Mouse (Mus musculus): ENCODE data around the gene Anxa3.
A peak's percentile ranks its signal among the peaks of the same experiment; 100 is the strongest.

The Anxa3 gene

DNA sequence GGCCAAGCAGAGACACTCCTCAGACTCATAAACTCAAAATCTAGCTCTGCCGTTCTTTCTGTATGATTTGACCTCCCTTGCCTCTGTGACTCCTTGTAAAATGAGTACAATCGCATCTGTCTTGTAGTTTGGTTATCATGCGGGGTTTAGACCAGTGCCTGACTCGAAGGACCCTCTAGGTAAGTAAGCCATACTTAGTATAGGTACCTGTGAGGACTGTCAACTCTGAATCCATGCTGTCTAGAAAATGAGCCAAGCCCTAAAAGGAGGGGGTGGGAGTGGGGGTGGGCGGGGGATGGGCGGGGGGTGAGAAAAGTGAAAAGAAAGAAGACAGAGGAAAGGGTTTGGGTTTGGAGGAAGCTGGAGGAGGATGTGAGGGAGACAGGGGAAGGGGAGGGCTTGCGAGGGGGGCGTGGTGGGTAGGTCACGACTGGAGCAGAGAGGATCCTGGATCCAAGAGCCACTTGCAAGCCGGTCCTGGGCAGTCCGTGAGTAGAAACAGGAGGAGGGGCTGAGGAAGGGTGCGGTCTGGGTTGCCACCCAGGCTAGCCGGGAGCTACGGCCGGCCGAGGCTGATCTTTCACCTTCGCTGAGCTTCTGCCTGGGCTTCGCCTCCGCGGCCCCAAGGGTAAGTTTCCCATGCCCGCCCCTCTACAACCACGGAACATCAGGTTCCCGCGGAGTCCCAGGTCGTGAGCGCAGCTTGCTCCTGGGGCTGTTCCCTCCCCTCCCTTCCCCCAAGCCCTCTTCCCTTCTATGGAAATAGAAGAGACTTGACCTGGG, at the start of gene Anxa3:
Gene Anxa3 (plus strand): TSS at position 404 of the 783 bp plus-strand sequence.
- peak; percentile 39 for DNase-seq (ENCODE audit: extremely low read depth, low read depth)

DNA sequence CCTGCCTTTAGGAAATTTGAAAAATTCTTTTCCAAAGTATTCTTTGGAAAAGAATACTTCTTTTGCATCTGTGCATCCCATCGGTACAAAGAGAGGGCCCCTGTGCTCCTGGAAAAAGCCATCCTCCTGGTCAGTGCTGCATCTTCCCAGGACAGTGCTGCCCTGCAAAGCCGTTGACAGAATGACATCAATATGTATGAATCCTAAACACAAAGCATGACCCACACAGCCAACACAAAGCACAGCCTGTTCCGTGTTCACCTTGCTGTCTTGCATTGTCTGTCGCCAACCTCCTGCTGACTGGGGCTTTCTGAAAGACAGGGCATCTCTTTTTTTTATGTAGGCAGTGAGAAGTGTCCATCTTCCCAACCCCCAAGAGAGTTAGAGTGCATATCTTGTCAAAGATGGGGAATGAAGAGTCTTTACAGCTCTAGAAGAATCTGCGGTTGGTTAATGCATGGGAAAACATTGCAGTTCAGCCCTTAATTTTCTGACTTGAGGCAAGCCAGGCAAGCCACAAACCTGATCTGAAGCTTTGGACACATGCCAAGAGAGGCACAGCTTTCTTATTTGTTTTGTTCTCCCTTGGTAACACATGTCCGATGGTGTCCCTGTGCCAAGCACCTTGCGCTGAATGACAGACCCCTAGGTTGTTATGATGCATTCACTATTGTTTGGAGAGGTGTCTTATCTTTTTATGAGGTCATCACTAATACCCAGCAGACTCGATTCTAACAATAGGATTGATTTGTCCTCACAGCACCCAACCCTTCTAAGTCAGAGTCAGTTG, 45.7 kb upstream of the Anxa3 start:
- no peak for DNase-seq (ENCODE audit: extremely low read depth, low read depth)

DNA sequence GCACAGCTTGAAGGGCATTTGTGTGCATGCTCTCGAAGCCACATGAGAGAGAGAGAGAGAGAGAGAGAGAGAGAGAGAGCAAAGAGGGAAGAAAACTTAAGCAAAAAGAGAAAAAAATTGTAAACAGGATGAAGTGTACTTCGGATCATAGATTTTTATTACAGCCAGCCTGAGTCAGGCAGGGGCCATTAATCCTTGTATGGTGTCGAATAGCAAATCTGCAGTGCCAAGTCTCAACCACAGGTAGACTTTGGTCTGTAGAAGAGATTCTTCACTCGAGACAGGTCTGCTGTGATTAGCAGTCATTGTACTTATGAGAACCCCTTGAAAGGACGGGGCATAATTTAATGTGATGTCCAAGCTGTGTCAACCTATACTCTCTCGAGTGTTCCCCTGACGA, 35.5 kb upstream of the Anxa3 start:
- DNase-seq (ENCODE audit: extremely low read depth, low read depth): no peak

DNA sequence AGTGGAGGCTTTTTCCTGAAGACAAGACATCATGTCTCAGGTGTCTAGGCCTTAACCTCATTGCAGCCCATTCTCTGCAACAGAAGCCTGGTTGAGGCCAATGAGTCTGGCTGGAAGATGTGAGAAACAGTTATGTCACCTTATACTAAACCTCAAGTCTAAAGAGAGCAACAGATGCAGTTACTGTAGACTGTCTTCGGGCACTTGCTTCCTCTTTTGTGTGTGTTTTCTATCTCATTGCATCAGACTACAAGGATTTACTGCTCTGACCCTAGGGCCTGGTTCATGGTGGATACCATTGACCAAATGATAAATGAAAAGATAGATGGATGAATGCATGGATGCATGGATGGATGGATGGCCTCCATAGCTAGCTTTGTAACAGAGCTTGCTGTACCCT, 31.1 kb upstream of the Anxa3 start:
- peak; percentile 22 for DNase-seq (ENCODE audit: extremely low read depth, low read depth)

DNA sequence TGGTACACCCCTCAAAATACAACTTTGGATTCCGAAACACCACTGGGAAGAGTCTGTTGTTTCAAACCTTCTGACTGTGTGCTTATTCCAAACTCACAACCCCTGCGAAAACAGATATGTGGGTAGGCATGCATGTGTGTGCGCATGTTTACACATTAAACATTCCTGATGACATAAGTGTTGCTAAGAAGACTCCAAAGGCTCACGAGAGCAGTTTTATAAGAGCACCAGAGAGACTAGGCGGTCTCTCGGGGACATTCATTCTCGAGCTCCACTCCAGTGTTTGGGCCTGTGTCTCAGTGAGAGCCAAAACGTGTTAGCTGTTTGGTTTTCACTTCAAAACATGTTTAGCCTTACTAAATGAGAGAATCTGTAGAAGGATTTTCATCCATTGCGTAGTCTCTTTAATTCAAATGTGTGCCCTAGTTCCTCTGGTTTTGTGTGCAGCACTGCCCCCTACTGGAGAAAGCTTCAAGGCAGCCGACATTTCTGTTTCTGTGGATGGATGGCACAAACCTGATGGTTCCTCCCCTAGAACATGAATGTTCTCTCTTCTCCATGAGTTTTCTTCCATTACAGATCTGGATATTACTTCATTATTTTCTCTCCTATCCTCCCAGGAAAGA, 24.2 kb upstream of the Anxa3 start:
- DNase-seq (ENCODE audit: extremely low read depth, low read depth): peak; percentile 20

DNA sequence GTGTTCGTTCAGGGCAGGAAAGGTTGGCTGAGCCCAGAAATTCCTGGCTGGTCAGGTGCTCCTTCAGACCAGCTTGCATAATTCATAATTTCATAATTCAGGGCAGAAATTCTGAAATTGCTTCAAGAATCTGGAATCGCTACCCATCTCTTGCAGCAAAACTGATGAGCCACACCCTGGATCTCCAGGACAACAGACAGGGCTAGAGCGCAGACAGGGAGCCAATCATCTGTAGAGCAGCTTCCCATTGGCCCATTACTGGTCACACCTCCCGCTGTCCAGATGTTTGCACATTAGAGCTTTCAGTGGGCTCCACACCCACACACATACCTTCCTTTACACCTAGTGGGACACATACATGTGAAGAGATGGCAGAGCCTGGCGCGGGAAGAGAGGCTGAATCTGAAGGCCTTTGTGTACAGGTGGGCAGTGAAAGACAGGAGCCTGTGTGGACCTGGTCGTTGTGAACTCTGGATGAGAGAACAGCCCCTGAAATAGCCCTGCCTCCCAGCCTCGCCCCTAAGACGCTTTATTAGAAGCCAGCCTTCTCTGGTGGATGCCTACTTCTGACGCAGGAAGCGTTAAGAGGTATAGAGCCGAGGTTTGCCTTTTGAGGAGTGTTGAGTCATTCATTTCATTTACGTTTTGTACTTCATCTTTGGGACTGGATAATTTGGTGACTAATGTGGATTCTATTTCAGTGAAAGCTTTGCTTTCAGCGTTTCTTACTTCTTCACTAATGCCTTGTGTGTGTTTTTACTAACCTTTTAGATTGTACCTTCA, 9.4 kb upstream of the Anxa3 start:
- DNase-seq (ENCODE audit: extremely low read depth, low read depth): no peak

DNA sequence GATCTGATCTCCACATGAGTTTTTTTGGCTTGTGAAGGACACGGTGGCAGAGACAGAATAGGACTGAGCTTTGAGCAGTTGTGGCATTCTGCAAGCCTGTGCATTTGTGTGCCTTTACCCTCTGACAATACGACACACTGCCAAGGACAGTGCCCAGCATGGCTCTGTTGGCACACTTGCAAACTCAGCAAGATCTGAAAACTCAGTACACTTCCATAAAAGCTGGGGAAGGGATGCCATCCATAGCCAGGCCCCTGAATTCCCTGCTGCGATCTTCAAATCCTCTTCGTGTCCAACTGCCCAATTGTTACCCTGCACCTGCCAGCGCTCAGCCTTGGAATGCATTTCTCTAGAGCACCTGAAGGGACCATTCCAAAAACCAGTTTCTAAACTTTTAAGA, 8.0 kb upstream of the Anxa3 start:
- DNase-seq (ENCODE audit: extremely low read depth, low read depth): no peak

DNA sequence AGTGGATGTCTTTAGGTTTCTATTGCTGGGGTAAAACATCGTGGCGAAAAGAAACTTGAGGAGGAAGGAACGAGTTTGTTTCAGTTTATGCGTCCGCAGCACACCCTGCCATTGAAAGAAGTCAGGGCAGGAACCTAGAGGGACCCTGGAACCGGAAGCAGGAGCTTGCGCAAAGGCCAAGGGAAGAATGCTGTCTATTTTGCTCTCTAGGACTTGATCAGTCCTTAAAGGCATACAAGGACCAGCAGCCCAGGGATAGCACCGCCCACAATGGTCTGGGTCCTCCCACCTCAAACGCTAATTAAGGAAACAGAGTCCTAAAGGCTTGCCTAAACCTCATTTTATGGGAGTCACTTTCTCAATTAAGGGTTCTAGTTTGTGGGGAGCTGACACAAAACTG, 717 bp upstream of the Anxa3 start:
- DNase-seq (ENCODE audit: extremely low read depth, low read depth): peak; percentile 16

DNA sequence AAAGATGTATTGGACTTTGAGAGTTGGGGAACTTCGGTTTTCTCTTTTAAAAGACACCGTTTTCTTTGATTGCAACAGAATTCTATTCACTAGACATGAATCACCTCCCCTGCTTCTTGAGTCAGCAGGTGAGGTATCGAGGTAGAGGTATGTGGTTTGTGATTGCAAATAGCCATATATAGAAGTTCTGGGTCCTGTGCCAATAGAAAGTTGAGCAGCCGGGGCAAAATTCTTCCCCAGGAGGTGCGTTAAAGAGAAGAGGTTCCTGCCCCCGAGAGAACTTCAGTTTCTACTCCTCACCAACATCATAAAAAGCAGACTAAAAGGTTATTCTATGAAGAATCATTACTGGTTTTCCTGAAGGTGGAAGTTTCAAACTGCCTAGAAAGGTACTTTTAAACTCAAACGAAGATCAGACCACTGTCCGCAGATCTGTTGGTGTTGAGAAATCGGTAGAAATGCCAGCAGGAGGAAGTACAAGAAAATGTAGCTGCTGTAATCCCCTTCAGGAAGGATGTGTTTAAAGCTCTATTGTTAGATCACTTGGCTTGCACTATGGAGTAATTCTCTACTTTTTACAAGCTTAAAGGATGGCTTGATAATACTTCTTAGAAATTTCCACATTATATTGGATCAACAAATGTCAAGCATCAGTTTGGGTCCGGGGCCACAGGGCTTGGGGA, 955 bp downstream of the Anxa3 start:
- peak; percentile 3 for DNase-seq (ENCODE audit: extremely low read depth, low read depth)

DNA sequence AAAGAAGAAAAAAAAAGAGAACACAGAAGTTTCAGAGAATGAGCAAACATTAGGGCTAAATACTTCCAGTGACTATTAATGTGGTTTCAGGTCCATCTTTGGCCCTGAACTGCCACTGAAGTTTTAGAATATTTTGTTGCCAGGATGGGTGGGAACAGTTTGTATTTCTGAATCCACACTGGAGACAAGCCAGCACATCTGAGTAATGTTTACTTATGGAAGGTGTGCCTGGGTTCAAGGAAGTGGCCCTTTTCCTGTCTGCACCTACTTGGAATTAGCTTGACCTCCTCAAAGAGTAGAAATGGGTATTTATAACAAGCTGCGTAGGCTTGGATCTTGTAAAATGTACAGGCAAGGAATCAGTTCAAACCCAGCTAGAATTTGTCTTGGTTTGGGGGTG, 2.6 kb downstream of the Anxa3 start:
- DNase-seq (ENCODE audit: extremely low read depth, low read depth): no peak

DNA sequence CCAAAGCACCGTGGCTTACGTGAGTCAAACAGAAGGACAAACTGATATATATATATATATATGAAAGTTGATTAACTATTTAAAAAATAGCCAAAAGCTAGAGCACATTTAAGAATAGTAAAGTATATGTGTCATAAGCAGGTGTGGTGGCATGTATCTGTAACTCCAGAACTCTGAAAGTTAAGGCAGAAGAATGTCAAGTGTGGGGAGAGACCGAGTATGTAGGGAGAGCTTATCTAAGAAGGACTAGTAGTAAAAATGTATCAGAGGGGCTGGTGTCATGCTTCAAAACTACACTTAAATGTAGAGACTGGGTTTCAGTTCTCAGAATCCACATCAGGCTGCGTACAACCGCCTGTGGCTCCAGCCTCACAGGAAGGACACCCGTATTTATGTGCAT, 4.3 kb downstream of the Anxa3 start:
- DNase-seq (ENCODE audit: extremely low read depth, low read depth): no peak

DNA sequence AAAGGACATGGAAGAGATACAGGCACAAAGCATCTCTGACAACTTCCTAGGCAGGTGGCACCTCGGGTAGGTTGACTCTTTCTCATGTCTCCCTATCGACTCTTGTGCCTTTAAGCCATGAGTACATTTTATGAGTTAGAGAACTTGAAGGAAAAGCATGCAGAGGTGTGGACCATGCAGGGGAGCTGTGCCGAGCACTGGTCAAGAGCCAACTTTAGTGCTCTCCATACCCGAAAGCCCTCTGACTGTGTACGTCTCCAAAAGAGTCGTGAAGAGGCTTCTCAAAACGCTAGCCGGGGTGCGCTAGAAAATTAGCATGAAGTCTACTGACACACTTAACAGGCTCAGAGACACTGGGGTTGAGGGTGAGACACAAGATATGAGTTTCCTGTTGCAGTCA, 6.0 kb downstream of the Anxa3 start:
- no peak for DNase-seq (ENCODE audit: extremely low read depth, low read depth)

DNA sequence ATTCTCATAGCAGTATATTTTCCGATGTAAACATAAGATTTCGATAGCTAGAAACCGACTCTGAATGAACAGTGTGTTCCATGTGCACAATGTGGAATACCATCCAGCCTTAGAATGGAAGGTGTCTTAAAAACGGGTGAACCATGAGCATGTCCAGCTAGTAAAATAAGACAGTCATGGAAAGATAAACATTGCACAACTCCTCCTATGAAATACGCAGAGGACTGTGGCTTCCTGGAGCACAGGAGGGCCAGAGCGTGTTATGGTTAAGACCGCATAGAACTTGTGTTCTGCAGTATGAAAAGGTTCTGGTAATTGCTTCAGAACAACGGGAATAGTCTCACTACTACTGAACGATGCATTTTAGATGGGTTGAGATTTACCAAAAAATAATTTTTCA, 6.8 kb downstream of the Anxa3 start:
- DNase-seq (ENCODE audit: extremely low read depth, low read depth): no peak

DNA sequence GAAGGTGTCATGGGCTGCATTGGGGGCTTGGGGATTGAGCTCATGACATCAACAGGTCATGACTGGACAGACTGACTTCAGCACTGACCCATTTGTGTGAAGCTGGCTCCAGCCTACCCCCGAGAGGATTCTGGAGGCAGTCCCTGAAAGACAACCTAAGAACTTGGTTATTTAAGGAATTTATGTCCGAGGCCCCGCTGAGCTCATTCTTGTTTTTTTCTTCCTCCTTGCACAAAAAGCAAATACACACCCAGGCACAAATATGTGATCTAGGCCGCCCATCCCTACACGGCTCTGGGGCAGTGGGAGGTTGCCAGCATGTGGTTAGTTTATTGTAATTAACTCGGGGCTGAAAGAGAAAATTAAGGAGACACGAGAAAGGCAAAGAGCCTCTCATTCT, 9.0 kb downstream of the Anxa3 start:
- no peak for DNase-seq (ENCODE audit: extremely low read depth, low read depth)

DNA sequence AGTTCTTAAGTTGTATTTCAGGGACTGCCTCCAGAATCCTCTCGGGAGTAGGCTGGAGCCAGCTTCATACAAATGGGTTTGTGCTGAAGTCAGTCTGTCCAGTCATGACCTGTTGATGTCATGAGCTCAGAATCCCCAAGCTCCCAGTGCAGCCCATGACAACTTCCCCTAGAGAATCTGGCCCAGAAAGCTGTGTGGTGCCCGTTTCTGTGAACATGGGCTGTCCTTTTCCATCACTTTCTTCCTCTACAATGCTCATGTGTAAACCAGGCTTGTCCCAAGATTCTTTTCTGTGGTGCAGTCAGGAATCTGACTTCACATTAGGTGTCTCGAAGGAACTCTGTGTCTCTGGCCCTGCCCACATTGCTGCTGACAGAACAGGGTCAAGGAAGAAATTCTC, 10.0 kb downstream of the Anxa3 start:
- DNase-seq (ENCODE audit: extremely low read depth, low read depth): no peak

DNA sequence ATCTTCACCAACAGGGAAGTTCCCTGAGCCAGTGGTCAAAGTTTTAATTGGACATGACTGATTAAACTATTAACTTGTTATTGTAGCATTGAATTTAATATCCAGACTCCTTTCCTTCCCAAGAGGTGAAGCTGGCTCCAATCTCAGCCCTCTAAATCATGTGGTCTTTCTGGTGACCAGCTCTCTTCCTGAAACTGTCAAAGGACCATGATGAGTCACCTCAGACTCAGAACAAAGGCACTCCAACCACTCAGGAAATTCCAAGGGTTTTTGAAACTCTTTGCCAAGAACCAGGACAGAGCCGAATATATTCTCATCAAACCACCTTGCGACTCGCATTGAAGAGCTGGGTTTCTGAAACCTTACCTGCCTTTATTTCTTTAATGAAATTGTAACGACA, 11.2 kb downstream of the Anxa3 start:
- no peak for DNase-seq (ENCODE audit: extremely low read depth, low read depth)

DNA sequence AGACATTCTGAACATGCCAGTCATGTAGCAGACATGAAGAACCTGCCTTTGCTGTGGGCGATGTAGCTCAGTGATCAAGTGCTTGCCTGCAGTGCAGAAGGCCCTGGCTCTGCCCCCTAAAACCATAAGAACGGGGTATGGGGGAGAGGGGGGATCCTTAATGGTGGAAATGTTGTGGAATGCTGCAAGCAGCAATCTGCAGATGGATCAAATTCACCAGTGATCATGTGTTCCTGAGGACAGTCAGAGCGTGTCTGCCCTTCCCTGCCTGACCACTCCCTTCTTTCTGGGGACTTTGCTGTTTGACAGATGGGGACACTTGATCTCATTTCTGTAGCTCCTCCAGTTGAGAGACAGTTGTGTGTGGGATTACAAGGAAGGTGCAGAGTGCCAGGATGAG, 11.7 kb downstream of the Anxa3 start:
- DNase-seq (ENCODE audit: extremely low read depth, low read depth): no peak

DNA sequence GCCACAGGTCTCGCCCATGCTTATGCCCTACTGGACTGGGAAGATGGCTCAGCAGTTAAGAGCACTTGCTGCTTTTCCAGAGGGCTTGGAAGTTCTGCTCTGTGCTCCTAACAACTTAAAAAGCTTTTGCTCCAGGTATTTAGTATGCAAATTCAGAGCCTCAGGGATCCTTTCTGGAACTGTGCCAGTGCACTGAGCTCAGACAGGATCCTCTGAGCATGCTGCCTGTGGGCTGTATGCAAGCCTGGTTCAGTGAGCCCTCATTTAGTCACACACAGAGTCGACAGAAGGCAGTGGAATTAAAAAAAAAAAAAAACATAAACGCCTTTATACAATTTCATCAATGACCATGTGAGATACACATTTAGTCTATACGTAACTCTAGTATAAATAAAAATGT, 17.5 kb downstream of the Anxa3 start:
- no peak for DNase-seq (ENCODE audit: extremely low read depth, low read depth)

DNA sequence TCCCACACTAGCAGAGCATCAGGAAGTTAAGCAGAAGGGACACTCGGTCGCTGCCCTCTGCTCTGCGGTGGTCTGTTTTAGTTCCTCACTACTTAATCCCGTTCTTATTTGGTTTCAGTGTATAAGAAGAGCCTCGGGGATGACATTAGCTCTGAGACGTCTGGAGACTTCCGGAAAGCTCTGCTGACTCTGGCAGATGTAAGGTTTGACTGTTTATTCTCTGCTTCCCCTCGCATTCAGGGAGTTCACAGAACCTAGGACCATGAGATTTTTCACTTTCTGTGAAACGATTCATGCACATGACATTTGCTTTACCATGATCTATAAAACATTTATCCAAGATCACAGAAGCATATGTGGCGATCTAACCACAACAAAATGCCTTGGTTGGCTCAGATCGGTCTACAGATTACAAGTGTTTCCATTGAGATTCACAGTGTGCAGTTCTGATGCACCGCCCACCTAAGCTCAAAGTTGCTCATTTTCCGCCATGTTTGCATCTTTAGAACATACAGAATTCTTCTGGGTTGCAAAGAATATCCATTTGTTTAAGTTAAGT, 31.7 kb downstream of the Anxa3 start:
- no peak for DNase-seq (ENCODE audit: extremely low read depth, low read depth)

DNA sequence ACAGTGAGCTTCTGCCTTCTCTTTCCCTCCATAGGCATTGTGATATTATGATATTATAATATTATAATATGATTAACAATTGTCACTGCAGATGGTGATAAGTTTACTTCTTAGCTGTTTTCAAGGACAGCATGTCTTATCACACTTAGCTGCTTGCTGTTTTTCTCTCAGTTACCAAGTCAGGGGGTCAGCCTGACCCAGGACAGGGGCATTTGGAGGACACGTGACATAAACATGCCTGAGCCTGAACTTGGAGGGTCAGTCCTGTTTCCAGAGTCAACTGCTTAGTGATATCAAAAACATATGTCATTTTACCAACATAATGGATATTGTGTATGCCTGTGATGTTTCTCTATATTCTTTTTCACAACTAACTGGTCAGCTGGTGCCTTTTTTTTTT, 34.0 kb downstream of the Anxa3 start:
- no peak for DNase-seq (ENCODE audit: extremely low read depth, low read depth)

DNA sequence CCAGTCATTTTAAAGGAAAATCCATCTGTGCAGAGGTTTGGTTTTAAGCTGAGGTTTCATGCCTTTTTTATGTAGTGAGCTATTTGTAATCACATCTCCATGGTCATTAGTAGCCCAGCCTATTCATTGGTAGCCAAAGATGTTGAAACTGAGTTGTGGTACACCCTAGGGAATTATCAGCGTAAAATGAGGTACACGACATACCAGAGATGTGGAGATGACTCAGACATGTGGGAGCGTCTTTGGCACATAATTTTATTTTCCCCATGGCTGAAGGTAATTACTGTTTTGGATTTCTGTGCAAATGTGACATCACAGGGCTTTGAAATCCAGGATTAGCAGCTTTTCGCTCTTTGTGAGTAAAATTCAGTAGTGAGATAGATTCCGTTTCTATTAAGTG, 41.2 kb downstream of the Anxa3 start:
- no peak for DNase-seq (ENCODE audit: extremely low read depth, low read depth)

Measured in MEL-GATA-1-ER (cell line).